ENCODE assay signal across 22 mouse cellular contexts in the genomic region with DNA sequence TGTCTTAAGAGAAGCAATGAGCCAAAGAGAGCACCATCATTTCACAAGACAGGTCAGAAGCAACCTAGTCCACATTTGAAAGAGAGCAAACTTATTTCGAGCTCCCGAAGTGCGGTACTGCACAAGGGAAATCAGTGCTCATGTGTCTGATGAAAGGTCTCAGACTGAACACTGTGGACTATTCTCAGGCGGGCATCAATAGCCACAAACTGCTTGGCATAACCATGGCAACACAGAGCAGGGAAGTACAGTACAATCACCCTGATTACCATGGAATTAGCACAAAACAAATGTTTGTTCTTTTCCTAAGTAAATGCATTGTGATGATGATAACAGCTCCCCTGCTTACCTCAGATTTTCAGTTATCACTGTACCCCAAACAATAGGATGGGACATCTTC.
DNase-seq lines count a peak whose midpoint lies in the region; ATAC-seq and TF ChIP-seq lines count a peak whose summit lies in the region.
"Had no signal": no experiment of that assay in that cellular context is flagged by ENCODE, and none has a peak within 500 bp of the region (broad histone marks: within the 10 kb centered on the region; RNA-seq: fewer than 3 reads in every experiment).

No protein-coding gene starts in this region.

- no peak overlapping the region for H3K9ac ChIP-seq in forebrain, embryonic 15.5 days (replicated peaks)
- H3K9ac ChIP-seq in hindbrain, embryonic 15.5 days: no peak overlapping the region
- no peak overlapping the region for H3K9ac ChIP-seq in midbrain, embryonic 16.5 days (ENCODE audit: low read depth, low read length)
- H3K9ac ChIP-seq: heart, embryonic 15.5 days had no signal

- DNase-seq in layer of hippocampus, postnatal 14 days (ENCODE audit: low spot score in 2 of 2): peak; percentile 10 to 12
- DNase-seq in layer of hippocampus, adult 2 months (ENCODE audit: low spot score in 2 of 2): no peak
- DNase-seq in left cerebral cortex, postnatal 4 days: no peak
- no peak for DNase-seq in testis, postnatal 14 days (ENCODE audit: low spot score)
- DNase-seq: adrenal gland, postnatal 36 days; B cell, adult 2 months; cerebellum, adult 2 months; cerebellum, postnatal 36 days; gastrocnemius, postnatal 14 days; heart, adult 2 months; kidney, adult 11 months; lung, adult 18-20 months; lung, postnatal 14 days; right cerebral cortex, postnatal 25 days had no signal

- no peak overlapping the region for H3K4me3 ChIP-seq in layer of hippocampus, adult 2 months
- no peak overlapping the region for H3K4me3 ChIP-seq in forebrain, embryonic 15.5 days
- no peak overlapping the region for H3K4me3 ChIP-seq in hindbrain, embryonic 15.5 days
- no peak overlapping the region for H3K4me3 ChIP-seq in midbrain, embryonic 16.5 days (ENCODE audit: low read depth, low read length)
- H3K4me3 ChIP-seq: embryonic facial prominence, embryonic 10.5 days; heart, adult 2 months; heart, embryonic 15.5 days; left cerebral cortex, adult 2 months; limb, embryonic 10.5 days had no signal

- no peaks in the 10 kb centered on the region for H3K36me3 ChIP-seq in forebrain, embryonic 15.5 days
- H3K36me3 ChIP-seq in hindbrain, embryonic 15.5 days: no peaks in the 10 kb centered on the region
- H3K36me3 ChIP-seq in midbrain, embryonic 16.5 days (ENCODE audit: control insufficient read depth, insufficient read depth, low read length): no peaks in the 10 kb centered on the region
- H3K36me3 ChIP-seq: embryonic facial prominence, embryonic 10.5 days; heart, embryonic 15.5 days; limb, embryonic 10.5 days had no signal

- intact Hi-C loops in left cerebral cortex, postnatal 4 days (cut with DNase I): no loop called here

- no peak overlapping the region for H3K27ac ChIP-seq in layer of hippocampus, adult 2 months
- H3K27ac ChIP-seq in forebrain, embryonic 15.5 days (replicated peaks): no peak overlapping the region
- no peak overlapping the region for H3K27ac ChIP-seq in hindbrain, embryonic 15.5 days (replicated peaks)
- no peak overlapping the region for H3K27ac ChIP-seq in midbrain, embryonic 16.5 days (ENCODE audit: low read length)
- H3K27ac ChIP-seq: embryonic facial prominence, embryonic 10.5 days; heart, adult 2 months; heart, embryonic 15.5 days; kidney, postnatal 0 days; left cerebral cortex, adult 2 months; limb, embryonic 10.5 days had no signal

- H3K4me2 ChIP-seq in forebrain, embryonic 15.5 days (replicated peaks): no peak overlapping the region
- no peak overlapping the region for H3K4me2 ChIP-seq in hindbrain, embryonic 15.5 days
- H3K4me2 ChIP-seq in midbrain, embryonic 16.5 days (ENCODE audit: low read length): no peak overlapping the region
- H3K4me2 ChIP-seq: heart, embryonic 15.5 days had no signal

- no peaks in the 10 kb centered on the region for H3K27me3 ChIP-seq in forebrain, embryonic 15.5 days
- H3K27me3 ChIP-seq in hindbrain, embryonic 15.5 days: no peaks in the 10 kb centered on the region
- no peaks in the 10 kb centered on the region for H3K27me3 ChIP-seq in midbrain, embryonic 16.5 days (ENCODE audit: control insufficient read depth, insufficient read depth, low read depth, low read length)
- H3K27me3 ChIP-seq: heart, embryonic 15.5 days had no signal

- H3K9me3 ChIP-seq in forebrain, embryonic 15.5 days: no peaks in the 10 kb centered on the region
- no peaks in the 10 kb centered on the region for H3K9me3 ChIP-seq in hindbrain, embryonic 15.5 days
- no peaks in the 10 kb centered on the region for H3K9me3 ChIP-seq in midbrain, embryonic 16.5 days (replicated peaks; ENCODE audit: control insufficient read depth, low read length, poor library complexity, severe bottlenecking)
- H3K9me3 ChIP-seq: embryonic facial prominence, embryonic 10.5 days; heart, embryonic 15.5 days; limb, embryonic 10.5 days had no signal

- WGBS in forebrain, embryonic 15.5 days: 40% methylated on average over 4 of the region's 4 CpGs
- 39% methylated on average over 4 of the region's 4 CpGs for WGBS in hindbrain, embryonic 15.5 days
- WGBS in midbrain, embryonic 16.5 days: 56% methylated on average over 4 of the region's 4 CpGs

- peaks cover 22% of the 10 kb centered on the region for H3K4me1 ChIP-seq in forebrain, embryonic 15.5 days
- H3K4me1 ChIP-seq in hindbrain, embryonic 15.5 days (replicated peaks): peaks cover 14% of the 10 kb centered on the region
- H3K4me1 ChIP-seq in midbrain, embryonic 16.5 days (ENCODE audit: control insufficient read depth, insufficient read depth, low read length): peaks cover 9% of the 10 kb centered on the region
- H3K4me1 ChIP-seq: heart, embryonic 15.5 days had no signal

- no peak for TF ChIP-seq CTCF in layer of hippocampus, adult 2 months (conservative IDR thresholded peaks at IDR 0.05)

- peak; percentile 85 for ATAC-seq in forebrain, embryonic 15.5 days (replicated peaks)
- ATAC-seq in hindbrain, embryonic 15.5 days (ENCODE audit: low FRiP score, low read depth): 0 out of 2 replicates have a peak, but pooled peaks have one; percentile 74
- peak; percentile 88 for ATAC-seq in midbrain, embryonic 16.5 days

Comparison
In these comparisons a context has a peak if more than half of its experiments do, and no peak if none do; other contexts are left out.
1. DNase-seq: peak in layer of hippocampus, postnatal 14 days (2 of 2); none in layer of hippocampus, adult 2 months (0 of 2), left cerebral cortex, postnatal 4 days (single experiment) and testis, postnatal 14 days (single experiment).
2. Peak in every context shown above with its lines, with median percentiles within 50 percentile points of each other: ATAC-seq.